Mouse (Mus musculus) stomach, embryonic 16.5 days (tissue): ENCODE measurements around the gene Unc50. TPM values are rescaled to one million over a fixed set of nuclear protein-coding genes. Genes with fewer than 3 reads are reported as not detected.

Experiments used
- ATAC-seq: fragments of 200-750 bp; cut with Nextera tagmentation; 2 replicates; pipeline ENCODE4 v1.8.0; 2017; ENCODE audit warnings: moderate number of reproducible peaks, moderate TSS enrichment; ENCODE audit not compliant: insufficient read depth, low FRiP score
- H3K27ac ChIP-seq: fragments of 300-500 bp; sonication (generic); 2 replicates; pipeline ENCODE4 v1.5.1; 2014; ENCODE audit warnings: low read length
- H3K27me3 ChIP-seq: fragments of 300-500 bp; sonication (generic); 2 replicates; pipeline ENCODE4 v1.6.1; 2014; ENCODE audit warnings: low read length, control low read depth, mixed read lengths; ENCODE audit not compliant: control insufficient read depth, insufficient read depth
- H3K36me3 ChIP-seq: fragments of 300-500 bp; sonication (generic); 2 replicates; pipeline ENCODE4 v1.6.1; 2014; ENCODE audit warnings: low read length; ENCODE audit not compliant: control insufficient read depth, insufficient read depth
- H3K4me1 ChIP-seq: fragments of 300-500 bp; sonication (generic); 2 replicates; pipeline ENCODE4 v1.6.1; 2014; ENCODE audit warnings: low read length, control low read depth, mixed read lengths; ENCODE audit not compliant: control insufficient read depth, insufficient read depth
- H3K4me2 ChIP-seq: fragments of 300-500 bp; sonication (generic); 2 replicates; pipeline ENCODE4 v1.6.1; 2014; ENCODE audit warnings: low read depth, low read length, mixed read lengths
- H3K4me3 ChIP-seq: fragments of 300-500 bp; sonication (generic); replicated peaks from 2 replicates; pipeline ENCODE4 v1.5.1; 2014; ENCODE audit warnings: mild to moderate bottlenecking, low read length
- H3K9ac ChIP-seq: fragments of 300-500 bp; sonication (generic); 2 replicates; pipeline ENCODE4 v1.6.1; 2014; ENCODE audit warnings: low read length
- H3K9me3 ChIP-seq: fragments of 300-500 bp; sonication (generic); replicated peaks from 2 replicates; pipeline ENCODE4 v1.6.1; 2016; ENCODE audit warnings: low read length, control low read depth; ENCODE audit not compliant: control insufficient read depth
- WGBS: fragments of 180-500 bp; shearing (Covaris S2); extraction: QIAGEN DNeasy Blood & Tissue Kit; methylation state at CpG from one replicate; pipeline ENCODE4 v1.1.7; 2014; 5-methylcytosine and 5-hydroxymethylcytosine counted together
- polyA plus RNA-seq: library from polyadenylated mRNA; unstranded; fragments of >200 nt; fragmentation: Nextera tagmentation; extraction: Ambion mirVana; gene quantifications from 2 replicates; pipeline ENCODE4 v1.2.1, GENCODE M21; 2015

Gene Unc50
- polyA plus RNA-seq, 1 experiment from 2014 or later = 131 TPM

- Histone ChIP-seq H3K9ac (peak overlapping the region; percentile 55; the same call in 1 of the 2 replicates), H3K4me2 (peak overlapping the region; percentile 19; the same call in 1 of the 2 replicates), H3K27me3 (no peaks in the 10 kb centered on the region), H3K4me3 (no peak overlapping the region), H3K36me3 (no peaks in the 10 kb centered on the region), H3K9me3 (no peaks in the 10 kb centered on the region), H3K27ac (peak overlapping the region; percentile 49), H3K4me1 (peaks cover 10% of the 10 kb centered on the region)
- ATAC-seq = no peak
- 43% methylated on average over 7 of the region's 7 CpGs for WGBS
These were observed 48.5 kb downstream of the Unc50 start for GRCm38 (mm10) chr1:37478416-37478815.

DNA sequence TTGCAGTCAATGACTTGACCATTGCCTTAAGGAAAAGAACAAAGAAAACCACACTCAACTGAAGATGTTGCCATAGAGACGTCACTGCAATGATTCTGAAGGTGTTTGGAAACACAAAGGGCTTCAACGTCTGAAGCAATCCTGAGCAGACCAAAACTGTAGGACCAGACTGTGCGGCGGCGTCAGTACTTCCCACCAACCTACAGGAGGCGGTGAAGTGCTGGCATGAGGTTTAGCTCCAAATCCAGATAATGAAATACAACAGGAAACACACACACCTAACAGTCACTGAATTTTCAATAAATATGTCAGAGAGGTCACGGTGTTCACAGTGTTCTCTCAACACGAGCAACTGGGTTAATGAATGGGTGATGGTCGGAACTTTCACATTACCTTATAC lies 49.1 kb downstream of the Unc50 start:
- Histone ChIP-seq H3K4me1 (peaks cover 10% of the 10 kb centered on the region), H3K4me3 (no peak overlapping the region), H3K4me2 (no peak overlapping the region), H3K36me3 (no peaks in the 10 kb centered on the region), H3K9ac (no peak overlapping the region), H3K27me3 (no peaks in the 10 kb centered on the region), H3K9me3 (no peaks in the 10 kb centered on the region), H3K27ac (no peak overlapping the region)
- no peak for ATAC-seq
- 67% methylated on average over 9 of the region's 9 CpGs for WGBS

DNA sequence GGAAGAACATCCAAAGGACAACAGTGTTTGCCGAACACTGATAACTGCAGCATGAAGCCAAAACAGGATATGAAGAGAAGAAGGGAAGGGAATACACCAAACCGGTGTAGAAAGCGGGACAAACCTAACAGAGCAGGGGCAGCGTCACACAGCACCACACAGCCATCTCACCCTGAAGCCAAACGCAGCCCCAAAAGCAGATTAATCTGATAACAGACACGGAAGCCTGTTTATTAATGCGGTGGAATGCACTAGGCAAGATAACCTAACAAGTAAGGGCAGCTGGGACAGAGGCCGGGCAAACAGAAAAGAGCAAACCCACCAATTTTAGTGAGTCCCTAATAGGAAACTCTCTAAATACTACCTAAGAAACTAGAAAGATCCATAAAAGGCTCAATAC lies 49.8 kb downstream of the Unc50 start:
- Histone ChIP-seq H3K4me1 (peaks cover 10% of the 10 kb centered on the region), H3K27ac (no peak overlapping the region), H3K9me3 (no peaks in the 10 kb centered on the region), H3K9ac (no peak overlapping the region), H3K4me2 (no peak overlapping the region), H3K36me3 (no peaks in the 10 kb centered on the region), H3K27me3 (no peaks in the 10 kb centered on the region), H3K4me3 (no peak overlapping the region)
- ATAC-seq = no peak
- WGBS = 59% methylated on average over 8 of the region's 8 CpGs

GRCm38 (mm10) chr1:37480731-37481130 lies 50.8 kb downstream of the Unc50 start:
- no peak overlapping the region for H3K9ac ChIP-seq
- H3K9me3 ChIP-seq = no peaks in the 10 kb centered on the region
- H3K4me3 ChIP-seq = no peak overlapping the region
- H3K4me1 ChIP-seq = peaks cover 10% of the 10 kb centered on the region
- no peaks in the 10 kb centered on the region for H3K27me3 ChIP-seq
- H3K36me3 ChIP-seq = no peaks in the 10 kb centered on the region; the same call in 1 of the 2 replicates
- 86% methylated on average over 6 of the region's 6 CpGs for WGBS
- no peak overlapping the region for H3K27ac ChIP-seq
- H3K4me2 ChIP-seq = no peak overlapping the region
- no peak for ATAC-seq

DNA sequence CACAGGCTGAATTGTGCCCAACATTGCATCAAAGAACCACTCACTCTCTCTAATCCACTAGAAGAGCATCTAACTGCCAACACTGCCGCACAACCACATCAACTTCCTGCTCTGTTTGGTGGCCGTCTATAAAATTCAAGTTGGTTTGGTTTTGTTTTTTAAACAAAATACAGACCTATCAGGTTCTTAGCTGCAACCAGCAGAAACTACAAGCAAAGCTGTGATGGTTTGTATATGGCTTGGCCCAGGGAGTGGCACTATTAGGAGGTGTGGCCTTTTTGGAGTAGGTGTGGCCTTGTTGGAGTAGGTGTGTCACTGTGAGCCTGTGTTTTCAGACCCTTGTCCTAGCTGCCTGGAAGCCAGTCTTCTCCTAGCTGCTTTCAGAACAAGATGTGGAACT lies 51.4 kb downstream of the Unc50 start:
- WGBS = 85% methylated on average over 2 of the region's 2 CpGs
- Histone ChIP-seq H3K27me3 (no peaks in the 10 kb centered on the region), H3K9me3 (no peaks in the 10 kb centered on the region), H3K4me2 (no peak overlapping the region), H3K36me3 (no peaks in the 10 kb centered on the region; the same call in 1 of the 2 replicates), H3K4me1 (peaks cover 8% of the 10 kb centered on the region), H3K27ac (no peak overlapping the region), H3K4me3 (no peak overlapping the region), H3K9ac (no peak overlapping the region)
- ATAC-seq = no peak

DNA sequence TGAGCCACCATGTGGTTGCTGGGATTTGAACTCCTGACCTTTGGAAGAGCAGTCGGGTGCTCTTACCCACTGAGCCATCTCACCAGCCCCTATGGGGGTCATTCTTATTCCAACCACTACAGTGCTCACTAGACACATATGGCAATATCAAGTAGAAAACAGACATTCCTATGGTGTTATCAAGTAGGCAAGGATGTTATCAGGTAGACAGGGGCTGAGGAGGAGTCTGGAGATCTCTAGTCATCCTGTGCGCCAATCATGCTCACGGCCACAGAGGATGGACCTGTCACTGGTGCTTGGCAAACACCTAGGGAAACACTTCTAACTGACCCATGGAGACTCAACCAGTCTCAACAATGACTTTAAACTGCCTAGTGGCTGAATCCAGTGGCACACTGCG lies 54.7 kb downstream of the Unc50 start:
- Histone ChIP-seq H3K27me3 (no peaks in the 10 kb centered on the region), H3K36me3 (peaks cover 5% of the 10 kb centered on the region; the same call in 1 of the 2 replicates), H3K4me1 (no peaks in the 10 kb centered on the region), H3K9ac (no peak overlapping the region), H3K9me3 (no peaks in the 10 kb centered on the region), H3K27ac (no peak overlapping the region), H3K4me3 (no peak overlapping the region), H3K4me2 (no peak overlapping the region)
- ATAC-seq = no peak
- WGBS = 90% methylated on average over 4 of the region's 4 CpGs

GRCm38 (mm10) chr1:37486439-37486838 lies 56.5 kb downstream of the Unc50 start:
- 85% methylated on average over 1 of the region's 1 CpGs for WGBS
- Histone ChIP-seq H3K36me3 (peaks cover 5% of the 10 kb centered on the region; the same call in 1 of the 2 replicates), H3K4me3 (no peak overlapping the region), H3K27ac (no peak overlapping the region), H3K9me3 (no peaks in the 10 kb centered on the region), H3K4me2 (no peak overlapping the region), H3K4me1 (no peaks in the 10 kb centered on the region), H3K9ac (no peak overlapping the region), H3K27me3 (no peaks in the 10 kb centered on the region)
- no peak for ATAC-seq

- no peaks in the 10 kb centered on the region for H3K27me3 ChIP-seq
- H3K36me3 ChIP-seq = peaks cover 5% of the 10 kb centered on the region; the same call in 1 of the 2 replicates
- H3K4me3 ChIP-seq = no peak overlapping the region
- no peak overlapping the region for H3K9ac ChIP-seq
- H3K9me3 ChIP-seq = no peaks in the 10 kb centered on the region
- WGBS = 73% methylated on average over 3 of the region's 3 CpGs
- no peak overlapping the region for H3K4me2 ChIP-seq
- no peak for ATAC-seq
- H3K27ac ChIP-seq = no peak overlapping the region
- no peaks in the 10 kb centered on the region for H3K4me1 ChIP-seq
These were observed 57.1 kb downstream of the Unc50 start for GRCm38 (mm10) chr1:37486994-37487393.

DNA sequence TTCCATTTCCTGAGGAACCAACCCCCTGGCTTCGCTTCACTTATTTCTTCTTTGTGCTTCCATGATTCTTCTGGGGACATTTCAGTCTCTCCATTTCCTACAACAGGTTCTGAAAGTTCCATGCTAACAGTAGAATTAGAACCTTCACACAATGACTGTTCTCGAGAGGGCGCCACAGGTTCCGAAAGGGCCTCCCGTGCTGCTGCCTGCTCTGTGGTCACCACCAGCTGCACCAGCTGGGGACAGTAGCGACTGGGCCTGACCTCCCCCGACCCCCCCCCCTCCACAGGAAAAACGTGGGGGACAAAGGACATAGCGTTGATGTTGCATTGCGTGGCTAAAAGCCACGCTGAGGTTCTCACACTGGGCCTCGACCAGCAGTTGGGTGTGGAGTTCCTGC lies 58.6 kb downstream of the Unc50 start:
- Histone ChIP-seq H3K27me3 (no peaks in the 10 kb centered on the region), H3K4me1 (no peaks in the 10 kb centered on the region), H3K4me2 (no peak overlapping the region), H3K9ac (no peak overlapping the region), H3K4me3 (no peak overlapping the region), H3K9me3 (no peaks in the 10 kb centered on the region), H3K36me3 (peaks cover 5% of the 10 kb centered on the region; the same call in 1 of the 2 replicates), H3K27ac (no peak overlapping the region)
- ATAC-seq = no peak
- WGBS = 85% methylated on average over 12 of the region's 12 CpGs
